Mouse (Mus musculus) thymus, postnatal 0 days (tissue): Measurements from ENCODE around the gene Ncf2. TPM values are rescaled to one million over a fixed set of nuclear protein-coding genes. Genes with fewer than 3 reads are reported as not detected.

Experiments used
- DNase-seq: peaks from one replicate; pipeline ENCODE4 v3.0.0-alpha.2; 2015; ENCODE audit warnings: low spot score
- polyA plus RNA-seq: library from polyadenylated mRNA; unstranded; fragments of >200 nt; fragmentation: Nextera tagmentation; extraction: Ambion mirVana; gene quantifications from 2 replicates; pipeline ENCODE4 v1.2.1, GENCODE M21; 2015

Ncf2 gene
- polyA plus RNA-seq, 1 experiment from 2014 or later: 9.0 TPM

GRCm38 (mm10) chr1:152830054-152830453, 30.1 kb downstream of the Ncf2 start:
- no peak for DNase-seq

- no peak for DNase-seq
Measured at GRCm38 (mm10) chr1:152831003-152831402, 31.0 kb downstream of the Ncf2 start.

DNA sequence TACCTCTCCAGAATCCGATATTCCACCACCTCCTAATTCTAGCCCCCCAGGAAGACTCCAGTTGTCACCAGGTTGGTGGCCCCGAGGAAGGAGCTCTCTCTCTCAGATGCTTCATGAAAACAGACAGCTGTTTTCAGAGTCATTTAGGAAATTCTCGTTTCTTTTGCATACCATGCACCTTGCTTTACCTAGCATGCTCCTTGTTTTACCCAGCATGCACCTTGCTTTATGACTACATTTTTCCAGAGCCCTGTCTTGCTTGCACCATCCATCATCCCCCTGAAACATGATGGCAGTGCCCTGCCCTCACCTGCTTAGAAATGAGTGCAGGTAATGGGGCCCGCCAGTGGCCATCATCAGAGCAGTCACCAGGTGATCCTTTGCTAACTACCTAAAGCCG, 31.6 kb downstream of the Ncf2 start:
- DNase-seq: no peak

DNA sequence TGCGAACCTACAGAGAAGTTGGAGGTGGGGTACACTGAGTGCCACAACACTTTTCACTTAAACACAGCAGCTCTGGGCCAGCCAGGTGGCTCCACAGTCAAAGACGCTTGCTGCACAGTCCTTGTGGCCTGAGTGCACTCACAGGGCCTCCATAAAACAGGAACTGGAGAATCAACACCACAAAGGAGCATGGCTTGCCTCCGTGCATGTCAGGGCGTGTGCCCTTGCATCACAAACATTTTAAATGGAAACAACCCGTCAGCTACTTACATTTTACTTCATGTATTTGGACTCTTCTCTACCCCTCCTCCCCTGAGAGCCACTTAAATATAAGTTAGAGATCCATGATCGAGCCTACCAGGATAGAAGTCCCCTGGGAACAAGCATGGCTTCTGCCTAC, 32.3 kb downstream of the Ncf2 start:
- no peak for DNase-seq

DNA sequence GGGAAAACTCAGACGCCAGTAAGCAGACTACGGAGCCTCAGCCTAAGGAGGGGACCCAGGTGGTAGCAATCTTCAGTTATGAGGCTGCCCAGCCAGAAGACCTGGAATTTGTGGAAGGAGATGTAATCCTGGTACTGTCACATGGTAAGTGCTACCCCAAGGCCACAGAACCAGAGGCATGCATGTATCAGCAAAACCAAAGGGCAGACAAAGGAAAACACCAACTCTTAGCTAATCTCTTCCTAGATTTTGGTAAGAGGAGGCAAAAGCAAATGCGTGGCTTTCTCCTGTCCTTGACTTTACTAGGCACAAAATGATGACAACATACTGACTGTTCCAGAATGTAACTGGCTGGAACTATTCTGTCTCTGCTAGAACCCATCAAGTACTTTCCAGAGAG, 35.1 kb downstream of the Ncf2 start:
- DNase-seq: no peak

DNA sequence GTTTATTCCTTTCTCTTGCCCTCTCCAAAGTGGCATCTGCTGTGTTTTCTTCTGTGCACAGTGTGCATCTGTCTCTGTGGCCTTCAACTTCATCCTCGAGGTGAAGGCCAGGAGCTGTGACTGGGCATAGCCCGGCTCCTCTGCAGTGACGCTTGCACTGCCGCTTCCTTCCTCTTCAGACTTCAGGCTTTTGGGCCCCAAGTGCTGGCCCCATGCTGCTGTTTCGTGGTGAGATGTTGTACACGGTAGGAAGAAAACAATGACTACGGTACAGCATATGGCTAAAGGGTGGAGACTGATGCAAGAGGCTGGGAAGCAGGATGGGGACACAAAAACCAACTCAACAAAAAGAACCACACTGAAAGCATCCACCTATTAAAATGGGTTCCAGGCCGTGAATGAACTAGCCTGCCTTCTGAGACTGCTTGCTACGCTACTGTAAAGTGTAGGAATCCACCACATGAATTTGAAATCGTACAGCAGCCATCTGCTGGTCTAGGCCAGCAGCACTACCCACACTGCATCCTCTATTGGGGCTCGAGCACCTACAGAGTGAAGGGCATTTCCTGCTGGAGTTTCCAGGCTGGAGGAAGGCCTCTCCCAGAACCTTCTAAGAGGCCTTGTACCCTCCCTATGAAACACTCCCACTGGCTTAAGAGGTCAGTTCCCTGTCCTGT, 38.2 kb downstream of the Ncf2 start:
- no peak for DNase-seq

GRCm38 (mm10) chr1:152838841-152839240, 38.8 kb downstream of the Ncf2 start:
- no peak for DNase-seq

DNA sequence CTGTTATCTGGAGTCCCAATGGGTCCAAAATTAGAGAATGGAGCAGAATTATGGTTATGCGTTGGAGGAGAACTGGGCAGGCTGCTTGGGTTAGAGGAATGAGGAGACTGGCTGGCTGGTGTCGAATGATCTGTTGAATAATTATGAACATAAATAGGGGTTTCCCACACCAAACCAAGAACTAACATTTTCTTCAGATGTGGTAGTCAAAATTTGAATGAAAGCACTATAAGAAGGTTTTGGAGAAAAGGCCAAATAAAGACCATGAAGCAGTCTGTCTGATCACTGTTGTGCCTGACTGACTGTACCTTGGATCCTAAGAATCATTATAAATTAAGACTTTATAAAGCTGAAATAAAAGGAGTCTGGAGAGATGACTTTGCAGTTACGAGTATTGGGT, 40.3 kb downstream of the Ncf2 start:
- DNase-seq: no peak

DNA sequence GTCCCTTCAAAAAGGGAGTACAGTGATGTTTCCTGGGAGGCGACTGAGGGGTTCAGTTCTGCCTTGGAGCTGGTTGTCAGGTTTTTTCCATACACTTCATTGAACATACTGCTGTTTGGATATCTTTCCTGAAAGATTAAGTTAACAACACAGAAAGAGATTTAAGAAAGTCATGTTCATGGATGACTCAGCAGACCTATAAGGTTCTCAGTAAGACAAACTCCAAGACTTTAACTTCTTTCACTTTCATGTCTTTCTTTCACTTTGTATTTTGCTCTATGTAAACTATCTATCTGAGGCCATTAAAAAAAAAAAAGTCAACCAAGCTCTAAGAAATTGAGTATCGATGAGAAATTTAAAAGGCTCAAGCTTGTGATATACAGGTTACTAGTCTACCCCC, 41.1 kb downstream of the Ncf2 start:
- DNase-seq: no peak

- DNase-seq: no peak
Measured at GRCm38 (mm10) chr1:152844634-152845033, 44.6 kb downstream of the Ncf2 start.

DNA sequence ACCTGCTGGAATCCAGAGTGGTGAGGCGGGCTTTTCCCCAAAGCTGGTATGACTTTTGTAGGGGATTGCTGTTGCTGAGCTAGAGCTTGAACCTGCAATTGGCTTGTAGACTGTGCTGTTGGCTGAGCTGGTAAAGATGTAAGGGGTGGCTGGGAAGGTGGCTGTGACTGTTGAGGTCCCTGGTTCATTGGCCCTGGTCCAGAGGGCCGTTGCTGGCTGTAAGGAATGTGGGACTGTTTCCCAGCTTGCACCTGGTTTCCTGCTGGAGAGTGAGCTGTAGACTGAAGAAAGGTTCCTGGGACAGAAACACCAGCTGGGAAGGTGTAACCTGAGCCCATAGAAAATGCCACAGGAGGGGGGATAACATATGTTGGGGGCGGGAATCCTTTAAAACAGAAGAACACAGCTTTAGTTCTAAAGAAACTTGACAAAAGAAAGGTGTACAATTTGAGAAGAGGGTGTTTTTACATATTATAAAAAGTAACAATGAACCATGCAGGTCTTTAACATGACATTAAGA, 45.3 kb downstream of the Ncf2 start:
- DNase-seq: no peak

DNA sequence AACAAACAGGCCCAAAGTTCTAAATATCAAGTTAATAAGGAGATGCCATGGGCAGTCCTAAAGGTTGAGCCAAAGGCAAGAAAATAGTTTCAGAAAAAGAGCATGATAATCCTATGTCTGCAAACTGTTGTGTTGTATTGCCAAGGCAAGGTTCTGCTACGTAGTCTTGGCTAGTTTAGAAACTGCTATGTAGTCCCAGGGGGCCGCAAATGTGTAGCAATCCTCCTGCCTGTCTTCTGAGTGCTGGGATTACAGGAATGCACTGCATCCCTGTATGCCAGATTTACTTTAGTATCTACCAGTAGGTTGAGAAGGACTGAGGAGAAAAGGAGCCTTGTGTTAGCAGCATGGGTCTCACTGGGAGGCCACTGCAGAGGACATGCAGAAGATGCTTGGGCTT, 46.9 kb downstream of the Ncf2 start:
- no peak for DNase-seq

GRCm38 (mm10) chr1:152869901-152870300, 69.9 kb downstream of the Ncf2 start:
- no peak for DNase-seq

DNA sequence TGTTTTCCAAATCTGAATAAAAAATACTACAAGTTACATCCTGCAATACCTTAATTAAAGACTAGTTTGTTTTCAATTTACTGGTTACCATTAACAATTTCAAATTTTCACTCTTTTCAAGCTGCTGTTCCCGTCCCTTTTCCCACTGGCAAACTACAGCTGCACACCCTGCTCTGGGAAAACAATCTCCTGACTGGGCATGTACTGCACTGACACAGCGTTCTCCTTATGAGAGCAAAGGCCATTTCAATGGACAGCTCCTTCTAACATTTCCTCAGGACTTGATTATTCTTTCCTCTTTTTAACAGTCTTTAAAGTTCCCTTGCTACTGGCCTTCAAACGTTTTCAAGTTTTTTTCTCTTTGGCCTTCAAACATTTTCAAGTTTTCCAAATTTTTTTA, 71.0 kb downstream of the Ncf2 start:
- no peak for DNase-seq

Other genes with a start within 250 kb of the Ncf2 start
- not detected in 2 replicates for gene Apobec4, start 49.6 kb upstream of the Ncf2 start, polyA plus RNA-seq
- 9.8 and 10.4 TPM in 2 replicates for gene Rgl1, start 33.8 kb upstream of the Ncf2 start, polyA plus RNA-seq
- gene Arpc5, start 33.7 kb upstream of the Ncf2 start, polyA plus RNA-seq: 499 and 510 TPM in 2 replicates
- gene Smg7, start 102.5 kb downstream of the Ncf2 start, polyA plus RNA-seq: 23.5 and 24.3 TPM in 2 replicates
- 0.36 and 0.38 TPM in 2 replicates for gene Nmnat2, start 154.8 kb downstream of the Ncf2 start, polyA plus RNA-seq